Mouse (Mus musculus) intestine, embryonic 14.5 days (tissue): ENCODE results near the gene Vwa3a. TPM values are rescaled to one million over a fixed set of nuclear protein-coding genes. Genes with fewer than 3 reads are reported as not detected.

Experiments used
- ATAC-seq: fragments of 200-750 bp; cut with Nextera tagmentation; replicated peaks from 2 replicates; pipeline ENCODE4 v1.8.0; 2017; ENCODE audit warnings: low read depth, moderate number of reproducible peaks, moderate TSS enrichment, moderate library complexity; ENCODE audit not compliant: low FRiP score, low TSS enrichment
- DNase-seq: peaks from one replicate; pipeline ENCODE4 v3.0.0-alpha.2; 2018; ENCODE audit warnings: low spot score
- H3K27ac ChIP-seq: fragments of 300-500 bp; sonication (generic); 2 replicates; pipeline ENCODE4 v1.5.1; 2014; ENCODE audit warnings: low read depth, mild to moderate bottlenecking, control low read depth
- H3K27me3 ChIP-seq: fragments of 300-500 bp; sonication (generic); replicated peaks from 2 replicates; pipeline ENCODE4 v1.6.1; 2014; ENCODE audit warnings: low read length, control low read depth; ENCODE audit not compliant: control insufficient read depth, insufficient read depth
- H3K36me3 ChIP-seq: fragments of 300-500 bp; sonication (generic); 2 replicates; pipeline ENCODE4 v1.6.1; 2014; ENCODE audit warnings: low read length, control low read depth; ENCODE audit not compliant: control insufficient read depth, insufficient read depth
- H3K4me1 ChIP-seq: fragments of 300-500 bp; sonication (generic); replicated peaks from 2 replicates; pipeline ENCODE4 v1.6.1; 2014; ENCODE audit warnings: low read length, control low read depth, mixed read lengths; ENCODE audit not compliant: control insufficient read depth, insufficient read depth
- H3K4me2 ChIP-seq: fragments of 300-500 bp; sonication (generic); 2 replicates; pipeline ENCODE4 v1.6.1; 2014; ENCODE audit warnings: low read length
- H3K4me3 ChIP-seq: fragments of 300-500 bp; sonication (generic); 2 replicates; pipeline ENCODE4 v1.5.1; 2014; ENCODE audit warnings: low read depth, low read length, control low read depth, mixed read lengths
- H3K9ac ChIP-seq: fragments of 300-500 bp; sonication (generic); 2 replicates; pipeline ENCODE4 v1.6.1; 2014; ENCODE audit warnings: mild to moderate bottlenecking, low read length
- H3K9me3 ChIP-seq: fragments of 300-500 bp; sonication (generic); 2 replicates; pipeline ENCODE4 v1.6.1; 2016; ENCODE audit warnings: low read length, control low read depth; ENCODE audit not compliant: control insufficient read depth
- WGBS: fragments of 180-500 bp; shearing (Covaris S2); extraction: QIAGEN DNeasy Blood & Tissue Kit; methylation state at CpG from one replicate; pipeline ENCODE4 v1.1.7; 2014; 5-methylcytosine and 5-hydroxymethylcytosine counted together
- polyA plus RNA-seq: library from polyadenylated mRNA; unstranded; fragments of >200 nt; fragmentation: Nextera tagmentation; extraction: Ambion mirVana; gene quantifications from 2 replicates; pipeline ENCODE4 v1.2.1, GENCODE M21; 2014

Vwa3a gene
- polyA plus RNA-seq = 0.32 TPM in 2 replicates

DNA sequence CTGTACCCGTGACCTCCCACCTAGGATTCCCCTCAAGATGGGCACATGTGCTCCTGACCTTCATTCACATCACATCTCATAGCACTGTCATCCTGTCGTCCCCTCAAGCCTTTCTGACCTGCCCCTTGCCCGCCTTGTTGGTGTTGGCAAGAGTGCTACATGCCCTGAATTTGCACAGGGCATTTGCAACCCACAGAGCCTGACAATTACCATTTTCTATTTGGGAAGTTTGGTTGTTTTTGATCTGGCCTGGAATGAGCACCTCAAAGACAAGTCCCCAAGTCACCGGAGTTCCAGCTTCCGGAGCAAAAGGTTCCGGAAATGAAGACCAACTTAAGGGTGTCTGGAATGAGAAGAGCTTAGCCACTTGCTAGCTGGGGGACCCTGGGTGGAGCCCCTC is at the start of gene Vwa3a:
Gene Vwa3a, plus strand, starts transcription at position 301 of the 400 bp plus-strand sequence.
- Histone ChIP-seq H3K27me3 (no peaks in the 10 kb centered on the region), H3K4me2 (no peak within 1 kb of the TSS), H3K36me3 (0 out of 2 replicates have a peak, but pooled peaks cover 4% of the 10 kb centered on the region), H3K9ac (no peak within 1 kb of the TSS), H3K4me1 (0 out of 2 replicates have a peak, but pooled peaks cover 5% of the 10 kb centered on the region), H3K4me3 (no peak within 1 kb of the TSS), H3K9me3 (no peaks in the 10 kb centered on the region), H3K27ac (no peak within 1 kb of the TSS)
- no peak for DNase-seq
- no peak for ATAC-seq
- WGBS = 74% methylated on average over 6 of the region's 6 CpGs

GRCm38 (mm10) chr7:120690634-120691033 is 48.5 kb upstream of the Vwa3a start:
- 70% methylated on average over 4 of the region's 4 CpGs for WGBS

GRCm38 (mm10) chr7:120693831-120694375 is 45.2 kb upstream of the Vwa3a start:
- Histone ChIP-seq H3K4me2 (no peak overlapping the region), H3K4me3 (no peak overlapping the region), H3K9ac (no peak overlapping the region), H3K4me1 (0 out of 2 replicates have a peak, but pooled peaks cover 4% of the 10 kb centered on the region), H3K36me3 (peaks cover 19% of the 10 kb centered on the region), H3K27ac (no peak overlapping the region), H3K27me3 (no peaks in the 10 kb centered on the region), H3K9me3 (no peaks in the 10 kb centered on the region)
- 94% methylated on average over 5 of the region's 5 CpGs for WGBS
- DNase-seq = no peak
- ATAC-seq = no peak

More at GRCm38 (mm10) chr7:120690634-120691033, 48.5 kb upstream of the Vwa3a start:
- no peak overlapping the region for H3K9ac ChIP-seq
- H3K36me3 ChIP-seq = peaks cover 16% of the 10 kb centered on the region
- no peak overlapping the region for H3K4me3 ChIP-seq
- H3K4me1 ChIP-seq = 0 out of 2 replicates have a peak, but pooled peaks cover 6% of the 10 kb centered on the region
- no peak overlapping the region for H3K27ac ChIP-seq
- no peak for ATAC-seq
- H3K4me2 ChIP-seq = no peak overlapping the region
- H3K9me3 ChIP-seq = no peaks in the 10 kb centered on the region
- no peak for DNase-seq
- no peaks in the 10 kb centered on the region for H3K27me3 ChIP-seq

DNA sequence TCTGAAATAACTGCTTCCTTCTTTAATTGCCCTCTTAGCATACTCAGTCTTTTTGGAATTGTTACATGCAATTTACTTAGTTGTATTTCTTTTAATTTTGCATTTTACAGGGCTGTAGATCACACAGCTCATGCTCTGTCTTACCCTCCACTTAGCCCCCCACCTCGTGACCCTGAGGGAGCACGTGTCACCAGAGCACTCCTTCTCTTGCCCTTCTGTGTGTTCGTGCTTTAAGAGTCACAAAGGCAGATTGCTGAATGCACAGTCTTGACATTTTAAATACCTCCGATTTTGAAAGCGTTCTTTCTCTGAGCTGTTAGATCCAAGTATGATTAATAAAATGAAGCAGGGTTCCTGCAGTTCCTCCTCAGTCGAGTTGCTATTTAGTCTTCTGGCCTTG is 43.9 kb upstream of the Vwa3a start:
- DNase-seq (no peak), ATAC-seq (no peak)
- peaks cover 19% of the 10 kb centered on the region for H3K36me3 ChIP-seq
- H3K4me2 ChIP-seq = no peak overlapping the region
- H3K4me3 ChIP-seq = no peak overlapping the region
- H3K4me1 ChIP-seq = 0 out of 2 replicates have a peak, but pooled peaks cover 4% of the 10 kb centered on the region
- H3K27ac ChIP-seq = no peak overlapping the region
- 28% methylated on average over 6 of the region's 6 CpGs for WGBS
- H3K9ac ChIP-seq = no peak overlapping the region
- no peaks in the 10 kb centered on the region for H3K9me3 ChIP-seq
- H3K27me3 ChIP-seq = no peaks in the 10 kb centered on the region

GRCm38 (mm10) chr7:120695641-120696040 is 43.5 kb upstream of the Vwa3a start:
- 87% methylated on average over 1 of the region's 1 CpGs for WGBS
- no peak overlapping the region for H3K27ac ChIP-seq
- ATAC-seq (no peak), DNase-seq (no peak)
- H3K4me3 ChIP-seq = no peak overlapping the region
- H3K4me1 ChIP-seq = 0 out of 2 replicates have a peak, but pooled peaks cover 4% of the 10 kb centered on the region
- H3K9me3 ChIP-seq = no peaks in the 10 kb centered on the region
- H3K9ac ChIP-seq = no peak overlapping the region
- no peaks in the 10 kb centered on the region for H3K27me3 ChIP-seq
- peaks cover 17% of the 10 kb centered on the region for H3K36me3 ChIP-seq
- H3K4me2 ChIP-seq = no peak overlapping the region

DNA sequence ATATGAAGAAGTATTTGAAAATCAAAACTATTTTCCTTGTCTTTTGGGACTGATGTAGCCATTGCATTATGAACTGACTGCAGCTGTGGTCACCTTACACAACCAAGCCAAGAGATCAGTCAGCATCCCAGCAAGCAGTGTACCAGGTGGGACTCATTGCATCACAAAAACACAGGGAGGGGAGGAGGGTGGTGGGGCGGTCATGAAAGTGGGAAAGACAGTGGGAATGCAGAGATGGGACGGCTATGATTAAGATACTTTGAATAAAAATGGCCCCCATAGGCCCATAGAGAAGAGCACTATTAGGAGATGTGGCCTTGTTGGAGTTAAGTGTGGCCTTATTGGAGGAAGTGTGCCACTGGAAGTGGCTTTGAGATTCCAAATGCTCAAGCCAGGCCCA is 42.8 kb upstream of the Vwa3a start:
- Histone ChIP-seq H3K9ac (no peak overlapping the region), H3K27ac (no peak overlapping the region), H3K27me3 (no peaks in the 10 kb centered on the region), H3K9me3 (no peaks in the 10 kb centered on the region), H3K4me2 (no peak overlapping the region), H3K36me3 (peaks cover 10% of the 10 kb centered on the region; the same call in 1 of the 2 replicates), H3K4me1 (0 out of 2 replicates have a peak, but pooled peaks cover 4% of the 10 kb centered on the region), H3K4me3 (no peak overlapping the region)
- no peak for DNase-seq
- no peak for ATAC-seq
- WGBS = 92% methylated on average over 2 of the region's 2 CpGs

GRCm38 (mm10) chr7:120699586-120699985 is 39.5 kb upstream of the Vwa3a start:
- Histone ChIP-seq H3K4me1 (0 out of 2 replicates have a peak, but pooled peaks cover 4% of the 10 kb centered on the region), H3K36me3 (0 out of 2 replicates have a peak, but pooled peaks cover 3% of the 10 kb centered on the region), H3K27ac (no peak overlapping the region), H3K4me2 (no peak overlapping the region), H3K27me3 (no peaks in the 10 kb centered on the region), H3K9me3 (no peaks in the 10 kb centered on the region), H3K9ac (no peak overlapping the region), H3K4me3 (no peak overlapping the region)
- 88% methylated on average over 6 of the region's 6 CpGs for WGBS
- no peak for DNase-seq
- no peak for ATAC-seq

DNA sequence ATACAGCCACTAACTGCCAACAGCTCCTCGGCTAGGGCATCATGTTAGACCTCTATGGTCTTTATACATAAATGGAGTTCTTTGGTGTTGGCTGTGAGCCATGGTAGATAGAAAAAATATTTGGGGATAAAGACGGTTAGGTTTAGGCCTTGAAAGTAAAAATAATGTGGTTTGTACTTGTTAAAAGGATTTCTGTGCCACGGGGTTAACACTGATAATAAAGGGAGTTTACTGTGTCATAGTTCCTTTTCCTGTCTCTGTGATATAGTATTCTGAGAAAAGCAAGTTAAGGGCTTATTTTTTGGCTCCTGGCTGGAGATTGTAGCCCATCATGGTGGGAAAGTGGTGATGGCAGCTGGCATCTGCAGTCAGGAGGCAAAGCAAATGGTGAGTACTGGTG is 35.2 kb upstream of the Vwa3a start:
- H3K27me3 ChIP-seq = no peaks in the 10 kb centered on the region
- no peaks in the 10 kb centered on the region; the same call in 1 of the 2 replicates for H3K36me3 ChIP-seq
- H3K27ac ChIP-seq = no peak overlapping the region
- ATAC-seq = no peak
- no peaks in the 10 kb centered on the region for H3K4me1 ChIP-seq
- 65% methylated on average over 3 of the region's 3 CpGs for WGBS
- H3K4me2 ChIP-seq = no peak overlapping the region
- no peaks in the 10 kb centered on the region for H3K9me3 ChIP-seq
- no peak for DNase-seq
- H3K4me3 ChIP-seq = no peak overlapping the region
- H3K9ac ChIP-seq = no peak overlapping the region

DNA sequence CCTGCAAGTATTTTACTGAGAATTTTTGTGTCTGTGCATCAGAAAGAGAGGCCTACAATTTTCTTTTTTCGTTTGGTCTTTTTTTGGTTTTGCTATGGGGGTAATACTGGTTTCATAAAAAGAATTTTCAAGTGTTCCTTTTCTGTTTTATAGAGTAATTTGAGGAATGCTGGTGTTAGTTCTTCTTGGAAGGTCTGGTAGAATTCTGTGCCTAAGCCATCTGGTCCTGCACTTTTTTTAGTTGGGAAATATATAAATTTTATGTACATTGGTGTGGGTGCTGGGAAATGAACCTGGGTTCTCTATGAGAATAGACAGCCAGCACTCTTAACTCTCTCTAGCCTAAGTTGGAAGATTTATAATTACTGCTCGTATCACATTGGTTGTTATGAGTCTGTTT is 27.0 kb upstream of the Vwa3a start:
- H3K27me3 ChIP-seq = no peaks in the 10 kb centered on the region
- no peaks in the 10 kb centered on the region for H3K9me3 ChIP-seq
- no peaks in the 10 kb centered on the region for H3K4me1 ChIP-seq
- no peak for ATAC-seq
- WGBS = 90% methylated on average over 2 of the region's 2 CpGs
- no peak for DNase-seq
- H3K4me3 ChIP-seq = no peak overlapping the region
- H3K27ac ChIP-seq = no peak overlapping the region
- H3K36me3 ChIP-seq = no peaks in the 10 kb centered on the region
- H3K9ac ChIP-seq = no peak overlapping the region
- no peak overlapping the region for H3K4me2 ChIP-seq
